Mouse (Mus musculus) ES-Bruce4 (cell line): Measurements from ENCODE around the gene Tpr.

Source experiments
- CTCF ChIP-seq: IDR thresholded peaks from one replicate; pipeline ENCODE4 v1.8.1; 2011; ENCODE audit warnings: low read depth, low read length
- EP300 ChIP-seq: IDR thresholded peaks from 2 replicates; pipeline ENCODE4 v1.6.1; 2011; ENCODE audit warnings: low read depth, low read length; ENCODE audit not compliant: insufficient read depth
- POLR2A ChIP-seq: IDR thresholded peaks from one replicate; pipeline ENCODE4 v1.8.1; 2011; ENCODE audit warnings: low read length; ENCODE audit not compliant: insufficient read depth

DNA sequence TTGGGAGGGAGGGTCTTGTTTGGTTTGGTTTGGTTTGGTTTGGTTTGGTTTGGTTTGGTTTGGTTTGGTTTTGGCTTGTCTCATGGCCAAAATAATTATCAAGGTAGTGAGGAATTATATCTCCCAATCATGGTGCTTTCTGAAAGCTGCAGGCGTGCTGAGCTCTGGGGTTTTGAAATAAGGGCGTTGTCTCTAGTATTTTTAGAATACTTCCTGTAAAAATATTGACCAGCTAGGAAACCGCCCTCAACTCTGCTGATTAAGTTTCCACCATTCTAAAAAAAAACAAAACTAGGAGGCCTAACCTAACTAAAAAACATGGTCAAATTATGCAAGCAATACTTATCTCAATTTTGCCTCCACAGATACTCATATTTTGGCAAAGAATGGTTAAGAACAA lies 67.0 kb downstream of the Tpr start:
- TF ChIP-seq POLR2A, result no peak
- TF ChIP-seq CTCF, result no peak
- no peak for TF ChIP-seq EP300
